8 mouse cellular contexts compared by ENCODE assay signal in genomic region chr14:121259789-121260188, GRCm38 (mm10).
DNase-seq lines count a peak whose midpoint lies in the region; ATAC-seq lines count a peak whose summit lies in the region.

No protein-coding gene starts in this region.

- peaks cover 82% of the 10 kb centered on the region for H3K36me3 ChIP-seq in embryonic facial prominence, embryonic 14.5 days (ENCODE audit: control insufficient read depth, insufficient read depth, low read length)
- H3K36me3 ChIP-seq in hindbrain, embryonic 13.5 days, result peaks cover 35% of the 10 kb centered on the region
- H3K36me3 ChIP-seq in limb, embryonic 10.5 days, result peaks cover 94% of the 10 kb centered on the region
- H3K36me3 ChIP-seq in neural tube, embryonic 11.5 days (ENCODE audit: control insufficient read depth, insufficient read depth, low read length), result peaks cover 2% of the 10 kb centered on the region; the same call in 1 of the 2 replicates

- no peak overlapping the region for H3K9ac ChIP-seq in embryonic facial prominence, embryonic 14.5 days (ENCODE audit: low read depth, low read length)
- H3K9ac ChIP-seq in hindbrain, embryonic 13.5 days, result no peak overlapping the region
- no peak overlapping the region for H3K9ac ChIP-seq in neural tube, embryonic 11.5 days (ENCODE audit: low read length)

- H3K27me3 ChIP-seq in embryonic facial prominence, embryonic 14.5 days (replicated peaks; ENCODE audit: control insufficient read depth, insufficient read depth, low read length), result no peaks in the 10 kb centered on the region
- H3K27me3 ChIP-seq in hindbrain, embryonic 13.5 days, result no peaks in the 10 kb centered on the region
- H3K27me3 ChIP-seq in limb, embryonic 10.5 days (ENCODE audit: low read depth, poor library complexity, severe bottlenecking), result no peaks in the 10 kb centered on the region
- no peaks in the 10 kb centered on the region for H3K27me3 ChIP-seq in neural tube, embryonic 11.5 days (ENCODE audit: control insufficient read depth, insufficient read depth, low read length)

- no peak overlapping the region for H3K4me3 ChIP-seq in embryonic facial prominence, embryonic 14.5 days (ENCODE audit: low read depth, low read length)
- no peak overlapping the region for H3K4me3 ChIP-seq in hindbrain, embryonic 13.5 days
- H3K4me3 ChIP-seq in limb, embryonic 10.5 days, result no peak overlapping the region
- no peak overlapping the region for H3K4me3 ChIP-seq in neural tube, embryonic 11.5 days (ENCODE audit: low read depth, low read length)

- ATAC-seq in embryonic facial prominence, embryonic 14.5 days (ENCODE audit: low read depth), result 0 out of 2 replicates have a peak, but pooled peaks have one; percentile 51
- peak; percentile 69 for ATAC-seq in hindbrain, embryonic 13.5 days (ENCODE audit: low FRiP score)
- peak; percentile 48; the same call in 1 of the 2 replicates for ATAC-seq in neural tube, embryonic 11.5 days (ENCODE audit: insufficient read depth, low FRiP score, low TSS enrichment)

- peaks cover 3% of the 10 kb centered on the region; the same call in 1 of the 2 replicates for H3K4me1 ChIP-seq in embryonic facial prominence, embryonic 14.5 days (ENCODE audit: control insufficient read depth, insufficient read depth, low read length)
- H3K4me1 ChIP-seq in hindbrain, embryonic 13.5 days (replicated peaks), result 0 out of 2 replicates have a peak, but pooled peaks cover 3% of the 10 kb centered on the region
- no peaks in the 10 kb centered on the region for H3K4me1 ChIP-seq in limb, embryonic 10.5 days
- no peaks in the 10 kb centered on the region for H3K4me1 ChIP-seq in neural tube, embryonic 11.5 days (ENCODE audit: control insufficient read depth, insufficient read depth, low read length)

- no peak overlapping the region for H3K4me2 ChIP-seq in embryonic facial prominence, embryonic 14.5 days (ENCODE audit: low read depth, low read length)
- no peak overlapping the region for H3K4me2 ChIP-seq in hindbrain, embryonic 13.5 days
- H3K4me2 ChIP-seq in neural tube, embryonic 11.5 days (ENCODE audit: low read depth), result no peak overlapping the region

- 48% methylated on average over 7 of the region's 7 CpGs for WGBS in embryonic facial prominence, embryonic 14.5 days
- WGBS in hindbrain, embryonic 13.5 days, result 51% methylated on average over 7 of the region's 7 CpGs
- WGBS in limb, embryonic 10.5 days, result 67% methylated on average over 7 of the region's 7 CpGs
- WGBS in neural tube, embryonic 11.5 days, result 59% methylated on average over 7 of the region's 7 CpGs

- peak; percentile 55 for DNase-seq in right cerebral cortex, adult 18-20 months
- DNase-seq in right cerebral cortex, postnatal 25 days, result no peak
- peak; percentile 75 for DNase-seq in adrenal gland, postnatal 10 days
- peak; percentile 66 for DNase-seq in embryonic facial prominence, embryonic 14.5 days (ENCODE audit: low spot score)
- DNase-seq in limb, embryonic 10.5 days (ENCODE audit: low spot score), result peak; percentile 47
- DNase-seq in neural tube, embryonic 11.5 days (ENCODE audit: low spot score), result peak; percentile 71
- DNase-seq in urinary bladder, postnatal 10 days (ENCODE audit: low spot score), result no peak

- H3K27ac ChIP-seq in embryonic facial prominence, embryonic 14.5 days (replicated peaks; ENCODE audit: low read depth, low read length), result no peak overlapping the region
- peak overlapping the region; percentile 69; the same call in 1 of the 2 replicates for H3K27ac ChIP-seq in hindbrain, embryonic 13.5 days
- H3K27ac ChIP-seq in limb, embryonic 10.5 days, result no peak overlapping the region
- H3K27ac ChIP-seq in neural tube, embryonic 11.5 days (ENCODE audit: low read depth, low read length), result no peak overlapping the region

- H3K9me3 ChIP-seq in embryonic facial prominence, embryonic 14.5 days (ENCODE audit: control insufficient read depth, low read length), result no peaks in the 10 kb centered on the region
- H3K9me3 ChIP-seq in hindbrain, embryonic 13.5 days, result no peaks in the 10 kb centered on the region
- no peaks in the 10 kb centered on the region for H3K9me3 ChIP-seq in limb, embryonic 10.5 days (replicated peaks)
- H3K9me3 ChIP-seq in neural tube, embryonic 11.5 days (ENCODE audit: control insufficient read depth, low read length), result no peaks in the 10 kb centered on the region

Comparison
In these comparisons a context has a peak if more than half of its experiments do, and no peak if none do; other contexts are left out.
1. DNase-seq: peak in right cerebral cortex, adult 18-20 months (single experiment), adrenal gland, postnatal 10 days (single experiment), embryonic facial prominence, embryonic 14.5 days (single experiment), limb, embryonic 10.5 days (single experiment) and neural tube, embryonic 11.5 days (single experiment); none in right cerebral cortex, postnatal 25 days (single experiment) and urinary bladder, postnatal 10 days (single experiment).
2. Peak in every context shown above with its lines, with median percentiles within 50 percentile points of each other: ATAC-seq.